Mouse (Mus musculus): Measurements from ENCODE around the gene Mrps31.

Gene Mrps31

DNA sequence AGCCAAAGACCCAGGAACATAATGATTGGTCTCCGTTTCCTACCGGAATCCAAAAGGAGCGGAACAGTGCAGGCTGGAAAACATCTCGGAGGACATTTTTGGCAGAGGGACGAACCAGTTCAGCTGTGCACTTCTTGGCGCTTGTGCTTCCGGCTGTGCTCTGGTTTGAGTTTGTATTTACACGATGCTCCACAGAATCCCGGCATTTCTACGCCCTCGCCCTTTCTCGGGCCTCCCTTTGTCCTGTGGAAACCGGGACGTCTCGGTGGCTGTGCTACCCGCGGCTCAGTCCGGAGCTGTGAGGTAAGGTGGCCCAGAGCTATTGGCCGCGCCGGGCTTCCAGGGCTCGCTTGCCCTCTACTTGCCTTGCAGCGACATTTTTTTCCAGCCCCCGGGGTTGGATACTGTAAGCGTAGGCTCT is at the start of gene Mrps31:
TSS of gene Mrps31 (plus strand) at position 80 of the 421 bp plus-strand sequence.
- peak; percentile 78 to 87 for DNase-seq (ENCODE audit: low spot score in 2 of 2)

DNA sequence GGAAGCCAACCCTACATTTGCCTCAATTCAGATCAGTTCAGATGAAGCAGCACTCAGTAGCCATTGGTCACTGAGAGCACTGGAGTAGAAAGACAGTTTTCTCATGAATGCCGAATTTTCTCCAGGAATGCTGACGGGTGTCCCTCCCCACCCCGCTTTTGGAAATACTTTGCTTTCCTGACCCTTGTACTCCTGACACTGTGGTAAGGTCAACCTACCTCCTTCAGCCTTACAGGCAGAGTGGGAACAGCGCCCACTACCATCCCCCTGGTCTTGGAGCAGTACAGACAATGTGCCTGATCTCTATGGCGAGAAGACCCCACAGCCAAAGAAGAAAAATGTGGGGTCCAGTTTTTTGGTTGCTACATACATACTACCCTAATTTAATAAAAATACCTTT is 34.9 kb upstream of the Mrps31 start:
- DNase-seq (ENCODE audit: low spot score in 2 of 2), result no peak

DNA sequence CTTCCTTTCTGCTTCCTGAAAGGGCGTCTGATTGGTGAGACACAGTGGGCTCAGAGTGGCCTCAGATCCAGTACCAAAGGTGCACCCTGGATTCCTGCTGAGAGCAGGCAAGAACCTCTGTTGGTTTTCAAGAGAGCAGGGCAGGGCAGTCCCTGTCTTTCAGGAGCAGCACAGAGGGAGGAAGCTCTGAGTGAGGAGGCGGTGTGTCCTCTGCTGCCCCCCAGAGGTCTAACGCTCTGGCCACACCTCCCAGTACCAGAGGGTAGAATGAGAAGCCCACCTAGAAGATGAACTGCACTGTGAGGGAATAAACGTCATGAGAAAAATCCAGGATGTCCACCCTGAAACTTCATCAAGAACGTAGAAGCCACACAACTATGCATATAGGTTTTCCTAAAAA is 34.3 kb upstream of the Mrps31 start:
- DNase-seq (ENCODE audit: low spot score in 2 of 2), result peak; percentile 40 to 71

DNA sequence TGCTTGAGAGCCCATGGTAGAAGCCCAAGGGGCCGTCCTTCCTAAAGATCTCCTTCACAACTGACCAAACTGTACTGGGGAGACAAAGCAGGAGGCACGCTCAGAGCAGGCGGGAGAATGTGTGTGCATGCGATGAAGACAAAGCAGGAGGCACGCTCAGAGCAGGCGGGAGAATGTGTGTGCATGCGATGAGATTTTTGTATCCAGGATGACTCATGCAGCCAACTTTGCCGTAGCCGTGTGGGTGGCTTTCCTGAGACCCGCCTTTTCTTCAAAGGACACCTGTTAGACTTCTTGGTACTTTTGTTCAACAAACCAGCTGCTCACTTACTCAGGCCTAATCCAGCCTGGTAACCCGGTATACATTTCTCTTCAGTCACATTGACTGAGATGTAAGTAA is 30.2 kb upstream of the Mrps31 start:
- DNase-seq (ENCODE audit: low spot score in 2 of 2), result no peak

DNA sequence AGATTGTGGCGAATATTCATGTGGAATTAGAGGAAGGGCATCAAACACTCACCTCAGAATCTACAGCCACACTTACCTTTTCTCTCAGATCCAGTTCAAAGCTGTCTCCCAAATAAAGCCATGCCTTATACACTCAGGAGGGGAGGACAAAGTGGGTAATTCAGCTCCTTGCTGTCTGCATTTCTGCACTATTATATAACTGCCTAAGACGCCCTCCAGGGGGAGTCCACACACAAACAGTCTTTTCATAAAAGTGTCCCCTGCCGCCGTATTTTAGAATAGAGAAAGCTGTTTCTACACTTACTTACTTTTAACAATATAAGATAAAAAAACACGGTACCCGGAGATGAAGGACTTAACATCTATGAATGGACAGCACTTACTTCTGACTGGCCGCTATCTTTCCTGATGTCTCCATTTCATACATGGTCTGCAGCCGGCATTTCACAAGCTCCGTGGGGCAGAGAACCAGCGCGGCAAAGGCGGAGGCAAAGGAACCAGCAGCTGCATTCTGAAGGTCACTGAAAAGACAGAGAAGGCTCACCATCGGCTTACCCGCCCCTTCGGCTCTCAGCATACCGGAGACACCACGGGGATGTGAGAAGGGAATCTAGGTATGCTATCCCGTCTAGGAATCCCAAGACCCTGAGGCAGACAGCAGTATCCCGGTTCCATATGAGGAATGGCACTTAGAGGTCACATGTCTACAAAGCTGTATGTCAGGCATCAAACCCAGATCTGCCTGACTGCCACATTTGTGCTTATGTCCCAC is 28.2 kb upstream of the Mrps31 start:
- DNase-seq (ENCODE audit: low spot score in 2 of 2), result no peak

DNA sequence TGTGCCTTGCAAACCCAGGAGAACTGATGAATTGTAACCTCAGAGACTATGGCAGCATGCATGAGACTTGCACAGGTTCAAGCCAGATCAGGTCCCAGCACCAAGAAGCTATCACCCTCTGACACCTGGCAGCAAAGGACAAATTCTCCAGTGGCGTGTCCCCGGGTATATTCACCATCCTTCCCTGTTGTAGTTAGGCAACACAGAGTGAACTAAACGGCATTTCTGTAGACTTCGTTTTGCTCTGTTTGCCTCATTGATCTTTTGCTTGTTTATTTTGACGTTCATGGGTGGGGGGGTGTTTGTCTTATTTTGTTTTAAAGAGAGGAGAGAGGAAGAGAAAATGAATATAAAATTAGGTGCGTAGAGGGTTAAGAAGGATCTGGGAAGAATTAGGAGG is 26.0 kb upstream of the Mrps31 start:
- no peak for DNase-seq (ENCODE audit: low spot score in 2 of 2)

DNA sequence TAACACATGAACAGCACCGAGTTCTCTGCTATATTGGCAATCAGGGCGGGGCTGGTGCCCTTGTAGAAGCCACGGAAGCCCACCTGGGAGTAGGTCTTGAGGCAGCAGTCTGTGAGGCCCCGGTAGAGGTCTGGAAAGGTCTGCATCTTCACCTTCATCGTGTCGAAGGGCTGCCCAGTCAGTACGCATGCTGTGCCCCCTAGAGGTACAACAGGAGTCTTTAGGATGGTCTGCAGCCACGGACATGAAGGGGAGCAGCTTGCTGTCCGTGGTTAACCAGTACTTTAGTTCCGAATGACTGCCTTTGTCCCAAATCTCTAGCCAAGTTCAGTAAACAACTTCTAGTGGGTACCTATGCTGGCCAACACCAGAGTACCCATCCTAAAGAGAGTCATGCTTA is 21.3 kb upstream of the Mrps31 start:
- no peak for DNase-seq (ENCODE audit: low spot score in 2 of 2)

DNA sequence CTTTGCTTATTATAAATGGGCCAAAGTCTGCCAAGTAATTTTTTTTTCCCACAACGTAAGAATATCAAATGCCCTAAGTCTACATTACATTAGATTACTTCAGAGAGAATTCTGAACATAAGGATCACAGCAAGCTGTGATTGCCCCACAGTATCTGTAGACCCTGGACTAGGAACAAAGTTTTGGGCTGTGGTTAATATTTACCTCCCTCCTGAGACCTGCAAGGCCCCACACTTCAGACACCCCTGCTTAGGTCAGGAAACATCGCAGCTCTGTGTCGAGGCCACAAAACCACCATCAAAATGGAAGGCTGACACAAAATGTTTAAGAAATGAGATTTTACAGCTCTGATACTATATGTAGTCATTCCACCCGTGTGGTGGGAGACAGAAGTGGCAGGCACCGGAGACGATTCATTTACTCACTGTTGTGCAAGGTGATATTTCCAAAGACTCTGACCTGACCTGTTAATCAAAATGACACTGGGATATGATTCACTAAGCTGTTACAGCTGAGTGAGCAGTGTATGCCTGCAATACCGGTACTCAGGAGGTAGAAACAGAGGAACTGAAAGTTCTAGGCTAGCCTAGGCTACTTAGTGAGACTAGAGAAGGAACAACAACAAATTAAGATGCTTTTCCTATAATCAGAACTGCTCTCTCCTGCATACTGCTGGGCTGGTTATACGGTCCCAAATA is 20.2 kb upstream of the Mrps31 start:
- no peak for DNase-seq (ENCODE audit: low spot score in 2 of 2)

DNA sequence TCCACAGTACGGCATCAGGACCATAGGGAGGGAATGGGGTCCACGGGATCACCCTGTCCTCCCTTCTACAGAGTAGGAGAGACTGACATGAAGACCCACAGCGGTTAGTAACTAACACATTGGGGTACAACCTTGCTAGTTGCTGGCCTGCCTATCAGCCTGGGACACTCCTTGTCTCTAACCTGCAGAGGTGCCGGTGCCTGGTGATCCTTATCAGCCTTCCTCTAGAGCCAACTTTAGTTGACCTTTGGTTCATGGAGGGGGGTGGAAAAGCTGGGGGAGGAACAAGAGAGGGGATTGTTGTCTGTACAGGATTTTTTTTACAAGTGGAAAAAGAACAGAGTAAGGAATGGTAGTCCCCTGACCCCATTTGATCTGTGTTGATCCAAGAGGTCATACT is 16.7 kb upstream of the Mrps31 start:
- no peak for DNase-seq (ENCODE audit: low spot score in 2 of 2)

DNA sequence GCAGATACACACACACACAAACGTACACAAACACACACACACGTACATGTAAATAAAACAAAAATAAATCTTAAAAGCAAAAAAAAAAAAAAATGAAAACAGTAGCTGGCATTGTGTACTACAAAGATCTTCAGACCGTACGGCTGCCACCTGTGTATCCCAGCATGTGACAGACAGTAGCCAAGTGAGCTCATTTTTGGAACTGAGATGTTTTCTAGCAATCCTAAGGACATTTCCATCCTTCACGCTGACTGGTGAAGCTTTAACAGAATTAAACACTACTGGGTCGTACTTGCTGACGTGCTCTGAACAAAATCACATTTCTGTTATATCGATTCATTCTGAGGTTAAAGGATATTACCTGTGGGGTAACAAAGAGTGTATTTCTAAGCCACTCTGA is 15.9 kb upstream of the Mrps31 start:
- no peak for DNase-seq (ENCODE audit: low spot score in 2 of 2)

DNA sequence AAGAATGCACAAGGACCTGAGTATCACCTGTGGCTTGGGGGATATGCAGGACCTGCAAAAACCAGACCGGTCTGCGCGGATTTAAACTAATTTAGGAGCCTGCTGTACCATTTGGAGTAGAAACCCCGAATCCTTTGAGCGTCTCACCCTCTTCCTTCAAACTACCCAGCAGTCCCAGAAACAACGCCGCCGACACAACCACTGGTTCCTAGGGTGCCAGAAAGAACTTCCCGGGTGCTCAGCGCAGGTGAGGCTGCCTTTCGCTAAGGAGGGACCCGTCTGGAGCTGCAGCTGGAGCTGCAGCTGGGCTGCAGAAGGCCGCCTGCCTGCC is 13.4 kb upstream of the Mrps31 start:
- no peak for DNase-seq (ENCODE audit: low spot score in 2 of 2)

DNA sequence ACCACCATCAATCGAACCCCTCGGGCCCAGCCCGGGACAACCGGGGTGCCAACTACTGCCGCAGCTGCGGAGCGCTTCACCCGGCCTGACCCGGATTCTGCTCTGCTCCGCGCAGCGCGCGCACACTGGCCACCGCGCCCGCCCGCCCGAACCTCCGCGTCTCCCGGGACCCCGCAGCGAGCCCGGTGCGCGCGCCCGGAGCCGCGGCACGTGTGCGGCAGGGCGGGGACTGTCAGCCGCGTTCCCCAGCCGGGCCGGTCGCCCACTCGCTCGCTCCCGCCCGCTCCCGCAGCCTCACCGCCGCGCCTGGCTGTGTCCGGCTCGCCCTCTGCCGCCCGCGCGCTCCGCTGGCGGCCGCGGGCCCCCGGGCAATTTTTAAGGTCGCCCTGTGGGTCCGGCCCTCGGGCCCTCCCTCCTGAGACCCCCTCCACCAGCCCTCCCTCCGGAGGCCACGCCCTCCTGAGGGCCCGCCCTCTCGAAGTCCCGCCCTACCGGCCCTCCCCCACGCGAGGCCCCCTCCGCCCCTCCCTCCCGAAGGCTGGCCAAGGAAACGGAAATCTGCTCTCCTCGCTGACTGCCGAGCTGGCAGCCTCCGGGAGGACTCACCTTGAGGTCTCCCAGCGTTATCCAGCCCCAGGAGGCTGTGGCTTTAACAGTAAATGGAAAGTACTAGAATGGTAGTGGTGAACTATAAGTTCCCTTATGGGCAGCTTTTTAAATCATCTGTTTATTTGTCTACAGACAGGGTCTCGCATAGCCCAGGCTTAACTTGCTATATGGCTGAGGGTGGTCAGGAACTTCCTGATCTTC is 12.8 kb upstream of the Mrps31 start, which contains the start of gene Slc25a15:
TSS of gene Slc25a15 (minus strand) at position 456 of the 810 bp plus-strand sequence.
- DNase-seq (ENCODE audit: low spot score in 2 of 2), result peak; percentile 83 to 90

DNA sequence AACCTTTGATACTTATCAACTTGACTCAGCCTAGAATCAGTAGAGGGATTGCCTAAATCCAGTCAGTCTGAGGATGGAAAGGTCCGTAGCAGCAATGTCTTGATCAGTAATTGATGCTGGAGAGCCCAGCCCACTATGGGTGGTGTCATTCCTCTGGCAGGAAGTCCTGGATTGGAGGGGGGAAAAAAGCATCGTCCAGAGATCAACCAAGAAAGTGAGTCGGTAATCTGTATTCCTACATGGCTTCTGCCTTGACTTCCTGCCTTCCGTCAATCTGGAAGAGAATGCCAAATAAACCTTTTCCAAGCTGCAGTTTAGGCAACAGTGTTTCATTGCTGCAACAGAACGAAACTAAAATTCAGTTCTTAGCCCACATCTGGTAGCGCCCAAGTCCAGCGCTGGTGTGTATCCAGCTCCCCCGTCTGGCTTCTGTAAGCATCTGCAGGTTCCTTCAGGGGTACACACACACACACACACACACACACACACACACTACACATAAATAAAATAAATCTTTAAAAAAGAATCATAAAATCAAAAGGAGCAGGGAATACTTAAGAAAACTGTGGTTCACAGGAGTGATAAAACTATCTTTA is 11.8 kb upstream of the Mrps31 start:
- DNase-seq (ENCODE audit: low spot score in 2 of 2), result no peak

DNA sequence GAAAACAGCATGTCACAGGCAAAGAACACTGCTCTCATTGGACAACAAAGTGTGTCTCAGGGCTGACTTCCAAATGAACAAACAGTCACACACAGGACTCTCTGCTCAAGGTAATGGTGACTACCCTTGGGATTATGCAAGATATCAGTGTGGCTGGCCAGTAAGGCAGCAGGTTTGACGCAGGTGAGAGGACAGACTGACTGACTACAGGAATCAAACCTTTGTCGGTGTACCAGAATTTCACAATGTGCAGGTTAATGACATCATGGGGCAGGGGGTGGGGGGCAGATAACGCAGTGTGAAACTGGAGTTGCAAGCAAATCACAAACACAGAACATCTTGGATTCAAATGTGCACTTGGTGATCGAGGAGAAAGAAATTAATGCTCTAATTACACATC is 10.6 kb upstream of the Mrps31 start:
- DNase-seq (ENCODE audit: low spot score in 2 of 2), result no peak

DNA sequence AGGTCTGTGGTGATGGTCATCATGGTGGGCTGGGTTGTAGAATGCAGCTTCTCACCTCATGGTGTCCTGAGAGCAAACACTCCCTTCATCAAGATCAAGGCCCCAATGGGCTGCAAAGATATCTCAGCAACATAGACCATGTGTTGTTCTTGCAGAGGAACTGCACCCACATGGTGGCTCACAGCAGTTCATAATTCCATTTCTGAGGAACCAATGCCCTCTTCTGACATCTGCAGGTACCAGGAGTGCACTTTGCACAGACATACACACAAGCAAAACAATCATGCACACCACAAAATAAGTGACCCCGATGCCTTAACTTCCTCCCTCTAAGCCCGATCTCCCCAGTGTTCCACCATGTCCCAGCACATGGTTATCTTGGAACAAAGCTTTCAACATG is 7.9 kb upstream of the Mrps31 start:
- no peak for DNase-seq (ENCODE audit: low spot score in 2 of 2)

DNA sequence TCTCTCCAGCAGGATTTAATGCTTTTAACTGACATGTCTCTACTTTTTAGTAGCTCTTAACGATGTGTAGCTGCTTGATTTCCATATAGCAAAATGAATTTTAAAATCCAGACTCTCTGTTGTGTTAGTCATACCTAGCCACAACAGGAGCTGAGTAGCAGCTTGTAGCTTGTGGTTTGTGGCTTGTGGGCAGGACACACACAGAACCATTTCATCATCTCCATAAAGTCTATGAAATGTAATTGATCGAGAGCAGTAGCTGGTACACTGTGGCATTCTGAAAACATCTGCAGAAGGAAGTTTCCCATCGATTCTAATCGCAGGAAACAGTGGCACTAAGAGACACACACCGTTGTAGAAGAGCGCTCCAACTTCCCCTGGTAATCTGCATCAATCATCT is 5.4 kb upstream of the Mrps31 start:
- DNase-seq (ENCODE audit: low spot score in 2 of 2), result no peak

DNA sequence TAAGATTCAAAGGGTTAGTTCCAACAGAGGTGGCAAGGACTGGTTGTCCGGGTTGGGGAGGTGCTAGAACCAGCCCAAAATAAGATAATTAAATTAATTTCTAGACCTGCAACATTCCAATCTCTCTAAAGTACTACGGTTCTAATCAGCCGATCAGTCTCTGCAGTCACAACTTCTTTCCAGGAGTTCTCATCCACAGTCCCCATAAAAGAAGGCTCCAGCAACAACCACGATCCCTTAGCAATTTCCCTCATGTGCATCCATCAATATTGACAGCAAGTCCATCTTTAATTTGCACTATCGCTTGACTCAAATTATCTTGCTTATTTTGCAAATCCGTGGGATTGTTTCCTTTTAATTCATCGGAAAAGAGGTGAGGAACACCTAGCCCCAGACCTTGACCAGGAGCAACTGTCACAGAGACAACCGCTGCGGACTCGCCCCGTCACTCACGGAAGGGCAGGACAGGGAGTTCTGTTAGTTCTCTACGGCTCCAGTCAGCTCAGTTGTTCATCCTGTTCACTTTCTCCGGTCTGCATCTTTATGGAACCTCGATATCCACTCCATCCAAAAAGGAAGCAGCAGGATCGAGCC is 376 bp upstream of the Mrps31 start:
- no peak for DNase-seq (ENCODE audit: low spot score in 2 of 2)

DNA sequence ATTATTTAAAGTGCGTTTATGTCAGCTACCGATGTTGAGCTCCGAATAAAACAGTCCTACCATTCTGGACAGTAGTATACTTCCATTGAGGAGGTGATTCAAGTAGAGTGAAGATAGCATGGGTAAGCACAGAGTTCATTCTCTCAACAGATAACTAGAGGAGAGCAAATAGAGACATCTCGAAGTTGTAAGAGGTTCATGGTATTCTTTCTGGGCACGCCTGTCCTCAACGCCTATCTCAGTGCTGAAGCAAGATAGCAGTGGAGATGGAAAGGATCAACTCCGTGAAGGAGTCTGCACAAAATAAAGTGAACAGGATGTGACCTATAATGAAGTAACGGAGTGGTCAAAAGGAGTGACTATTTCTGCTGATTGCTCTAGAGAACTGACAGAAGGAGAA is 810 bp downstream of the Mrps31 start:
- no peak for DNase-seq (ENCODE audit: low spot score in 2 of 2)
